Mouse (Mus musculus) cerebellum, adult 2 months (tissue): ENCODE measurements around the gene Tnks2.
"Not testable (repeated sequence)": the region's sequence is repeated elsewhere in the genome, so short reads cannot be mapped to it uniquely, and the experiment has no call there.

ENCODE experiments used
- CTCF ChIP-seq: fragments of 200-500 bp; IDR thresholded peaks from 2 replicates; pipeline ENCODE4 v1.5.1; 2011; ENCODE audit warnings: low read depth, mild to moderate bottlenecking, control low read depth, low read length, moderate library complexity, borderline replicate concordance; ENCODE audit not compliant: insufficient read depth
- POLR2A ChIP-seq: fragments of 200-500 bp; IDR thresholded peaks from 2 replicates; pipeline ENCODE4 v1.6.1; 2011; ENCODE audit warnings: low read length, control low read depth, borderline replicate concordance; ENCODE audit not compliant: insufficient read depth

DNA sequence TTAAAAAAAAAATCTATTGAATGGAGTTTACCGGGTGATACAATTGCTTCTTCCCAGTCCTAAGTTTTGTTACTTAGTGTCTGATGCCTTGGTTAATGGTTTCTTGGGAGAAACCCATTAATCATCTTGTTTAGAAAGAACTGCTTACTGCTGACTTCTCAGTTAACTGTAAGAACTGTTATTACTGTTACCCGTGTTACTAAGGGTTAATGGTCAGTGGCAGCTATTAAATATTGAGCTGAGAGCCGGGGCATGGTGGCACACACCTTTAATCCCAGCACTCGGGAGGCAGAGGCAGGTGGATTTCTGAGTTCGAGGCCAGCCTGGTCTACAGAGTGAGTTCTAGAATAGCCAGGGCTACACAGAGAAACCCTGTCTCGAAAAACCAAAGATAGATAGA lies 12.7 kb upstream of the Tnks2 start:
- not testable (repeated sequence) for TF ChIP-seq CTCF, POLR2A
